Mouse (Mus musculus): ENCODE measurements at regions not wholly inside any gene's neighbourhood (a gene's known extent, or its start where the extent isn't known, plus 50 kb on each side); places are given as distances from the start of the nearest gene placed in this dataset.

DNA sequence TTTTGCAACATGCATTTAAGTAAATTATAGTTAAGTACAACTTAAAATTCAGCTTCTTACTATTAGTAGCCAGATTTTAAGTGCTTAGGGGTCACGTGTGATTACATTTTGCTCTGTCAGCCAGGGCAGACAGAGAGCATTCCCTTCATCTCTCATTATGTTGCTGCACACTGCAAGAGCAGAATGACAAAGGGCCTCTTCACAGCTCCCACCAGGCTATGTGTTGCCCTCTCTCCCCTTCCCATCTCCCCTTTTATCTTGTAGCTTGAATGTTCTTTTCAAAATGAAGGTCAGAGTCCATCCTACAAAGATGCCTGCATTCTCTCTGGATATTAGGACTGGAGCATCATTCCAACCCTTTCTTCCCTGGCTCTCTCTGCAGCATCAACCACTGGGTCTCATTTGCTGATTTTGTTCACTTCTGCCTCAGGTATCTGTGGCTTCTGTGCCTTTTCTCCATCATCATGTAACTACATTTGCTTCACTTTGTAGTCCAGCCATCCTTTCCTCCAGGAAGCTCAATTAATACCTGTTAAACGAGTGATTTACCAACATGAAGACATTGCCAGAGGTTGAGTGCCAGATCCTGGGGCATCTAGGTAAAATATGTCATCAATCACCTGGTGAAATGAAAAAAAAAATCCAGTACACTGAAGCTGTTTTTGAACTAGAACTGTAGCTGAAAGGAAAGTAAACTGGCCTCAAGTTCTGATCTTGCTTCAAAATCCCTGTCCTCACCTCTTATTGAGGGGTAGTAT lies 571.6 kb downstream of the Btbd3 start:
- no peak for DNase-seq

DNA sequence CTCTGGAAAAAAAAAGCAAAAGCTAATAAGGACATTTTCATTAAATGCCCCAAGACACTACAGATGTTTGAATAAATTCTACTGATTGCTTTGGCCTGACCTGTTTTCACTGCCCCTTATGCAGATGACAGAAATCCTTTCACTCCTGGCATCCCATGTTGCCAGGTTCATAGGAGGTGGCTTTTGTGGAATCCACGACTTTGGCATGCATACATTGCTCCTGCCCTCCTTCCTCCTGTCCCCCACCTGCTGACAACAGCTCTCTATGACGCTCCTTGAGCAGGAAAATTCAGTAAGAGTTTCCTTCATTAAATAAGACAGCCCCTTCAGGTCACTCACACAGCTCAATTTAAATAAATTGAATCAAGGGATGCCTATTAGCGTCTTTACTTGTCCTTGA lies 582.5 kb downstream of the Btbd3 start:
- DNase-seq, result no peak

DNA sequence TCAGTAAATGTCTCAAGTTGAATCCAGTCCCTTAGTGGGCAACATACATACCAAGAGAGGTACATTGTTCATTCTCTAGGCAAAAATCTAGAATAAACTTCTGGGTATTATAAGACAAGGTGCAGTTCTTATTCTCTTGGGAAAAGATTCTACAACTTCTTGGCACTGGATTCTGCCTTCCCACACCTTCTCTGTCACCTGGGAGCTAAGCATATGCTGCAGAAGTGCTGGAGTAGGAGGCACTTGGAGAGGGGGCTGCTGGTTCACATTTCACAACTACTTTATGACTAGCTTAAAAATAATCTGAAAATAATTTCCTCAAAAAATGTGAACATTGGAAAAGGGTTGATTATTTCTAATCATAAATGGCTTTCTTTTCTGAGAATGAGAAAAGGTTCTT lies 602.8 kb downstream of the Btbd3 start:
- no peak for DNase-seq

DNA sequence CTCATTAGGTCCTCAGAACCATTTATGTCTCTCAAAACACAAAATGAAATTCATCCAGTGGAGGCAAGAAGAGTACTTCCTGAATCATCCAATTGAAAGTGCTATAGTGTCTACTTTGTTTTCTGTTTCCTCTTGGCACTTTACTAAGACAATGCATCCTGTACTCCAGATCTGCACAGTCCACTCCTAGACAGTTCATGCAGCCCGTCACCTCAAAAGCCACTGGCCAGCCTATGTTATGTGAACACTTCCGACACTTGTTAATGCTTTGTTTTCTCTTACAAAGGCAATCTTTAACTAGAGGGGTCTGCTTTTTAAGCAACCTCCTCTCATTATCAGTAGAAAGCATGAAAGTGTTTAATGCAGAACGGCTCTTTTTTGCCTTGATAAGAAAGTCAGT lies 597.1 kb upstream of the Sptlc3 start:
- no peak for DNase-seq

DNA sequence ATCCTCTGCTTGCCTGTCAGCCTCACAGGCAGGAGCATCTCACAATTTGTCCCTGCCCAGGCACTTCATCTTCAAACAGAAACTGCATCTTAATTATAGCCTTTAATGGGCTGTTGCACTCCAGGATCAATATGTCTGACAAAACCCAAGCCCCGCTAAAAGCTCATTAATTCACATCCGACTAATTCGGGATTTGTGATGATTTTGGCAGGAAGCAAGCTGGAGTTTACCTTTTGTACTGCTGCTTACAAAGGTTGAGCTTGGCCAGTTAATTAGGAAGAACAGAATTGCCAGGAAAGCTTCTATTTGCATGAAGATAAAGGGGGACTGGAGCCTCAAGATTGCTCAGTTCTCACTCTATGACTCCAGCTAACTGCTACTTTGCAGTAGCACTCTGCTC lies 596.6 kb upstream of the Sptlc3 start:
- DNase-seq, result no peak

DNA sequence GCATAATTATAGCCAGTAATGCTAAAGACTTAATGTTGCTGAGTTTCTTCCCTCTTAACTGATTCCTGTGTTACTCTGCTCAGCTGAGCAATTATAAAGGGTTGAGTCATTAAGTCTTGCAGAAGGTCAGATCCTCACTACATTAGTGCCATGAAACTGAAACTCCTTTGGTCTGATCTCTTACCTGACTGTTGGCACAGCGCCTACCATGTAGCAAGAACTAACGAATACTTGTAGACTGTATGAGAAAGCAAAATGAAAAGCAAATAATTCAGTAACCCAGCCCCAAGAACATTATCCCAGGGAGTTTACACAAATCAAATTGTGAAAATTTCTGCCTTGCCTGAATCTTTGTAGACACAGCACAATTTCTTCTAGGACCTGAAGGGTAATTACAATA lies 556.5 kb upstream of the Sptlc3 start:
- no peak for DNase-seq

DNA sequence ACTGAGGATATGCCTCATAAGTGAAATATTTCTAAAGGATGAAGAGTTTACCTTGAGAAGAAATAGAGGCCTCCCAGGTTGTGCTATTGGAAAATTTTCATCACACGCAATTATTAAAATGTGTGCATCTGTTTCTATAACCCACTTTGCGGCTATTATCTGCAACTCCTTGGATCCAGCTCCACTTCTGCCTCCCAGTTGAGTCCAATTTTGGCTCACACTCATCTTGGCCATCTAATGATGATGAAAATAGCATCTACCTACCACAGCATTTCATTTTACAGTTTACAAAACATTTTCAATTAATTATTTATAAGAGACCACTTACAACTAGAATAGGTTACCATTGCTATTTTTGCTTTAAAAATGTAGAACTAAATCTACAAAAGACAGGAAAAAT lies 554.3 kb upstream of the Sptlc3 start:
- no peak for DNase-seq

DNA sequence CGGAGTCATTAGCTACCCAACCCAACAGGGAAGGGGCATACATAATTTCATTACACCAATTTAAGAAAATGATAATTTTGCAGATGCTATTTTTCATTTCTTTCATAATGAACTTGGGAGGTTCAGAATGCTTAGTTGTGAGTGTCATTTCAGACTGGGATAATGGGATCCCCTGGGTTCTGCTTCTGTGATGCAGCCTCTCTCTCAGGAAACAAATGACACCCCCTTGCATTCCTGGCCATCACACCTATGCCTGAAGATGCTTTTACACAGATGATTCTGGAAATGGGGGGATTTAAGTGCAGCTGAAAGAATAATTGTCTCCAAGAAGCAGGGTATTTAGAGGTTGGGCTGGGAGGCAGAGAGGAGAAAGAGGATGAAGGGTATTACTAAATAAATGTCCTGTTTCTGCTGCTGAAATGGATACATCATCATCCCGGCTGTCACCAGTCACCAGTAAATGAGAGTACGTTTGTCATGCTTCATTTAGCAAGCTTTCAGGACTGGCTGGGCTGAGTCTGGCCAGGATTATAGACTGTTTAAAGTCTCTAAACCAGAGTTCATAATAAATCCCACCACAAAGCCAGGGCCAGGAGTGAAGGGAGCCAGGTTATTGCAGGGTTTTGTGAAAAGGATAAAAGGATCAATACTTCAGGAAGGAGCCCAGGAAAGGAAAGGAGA lies 527.5 kb upstream of the Sptlc3 start:
- no peak for DNase-seq

DNA sequence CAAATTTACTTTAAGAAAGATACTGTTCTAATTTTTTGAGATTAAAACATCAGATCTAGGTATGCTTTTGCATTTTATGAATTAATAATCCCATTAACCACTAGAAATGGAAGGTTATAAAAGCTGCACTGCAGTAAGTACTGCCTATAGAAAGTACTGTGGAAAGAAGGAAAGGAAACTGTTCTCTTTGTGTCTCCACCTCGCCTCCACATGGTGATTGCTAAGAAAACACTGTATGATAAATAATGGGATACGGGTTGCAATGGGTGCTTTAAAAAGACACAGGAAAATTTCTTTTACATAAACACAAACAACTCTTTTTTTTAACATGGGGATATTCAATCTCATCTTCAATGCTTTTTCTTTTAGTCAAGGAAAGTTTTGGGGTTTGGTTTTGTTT lies 519.2 kb upstream of the Sptlc3 start:
- no peak for DNase-seq

DNA sequence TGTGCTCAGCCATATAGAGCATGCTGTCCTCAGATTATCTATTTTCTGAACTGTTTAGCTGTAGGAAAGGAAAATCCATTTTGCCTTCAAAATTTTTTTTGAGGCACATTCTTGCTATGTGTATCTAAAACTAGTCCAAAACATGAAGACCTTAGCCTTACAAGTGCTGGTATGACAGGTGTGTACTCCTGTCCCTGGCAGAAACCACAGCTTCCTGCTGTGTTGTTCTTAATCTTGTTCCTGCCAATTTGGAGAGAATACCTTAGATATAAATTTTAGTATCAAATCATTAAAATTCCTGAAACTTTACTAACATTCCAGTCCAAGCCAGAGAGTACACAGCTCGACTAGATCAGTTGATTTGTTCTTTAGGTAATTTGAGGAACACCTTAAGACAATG lies 503.7 kb upstream of the Sptlc3 start:
- no peak for DNase-seq

DNA sequence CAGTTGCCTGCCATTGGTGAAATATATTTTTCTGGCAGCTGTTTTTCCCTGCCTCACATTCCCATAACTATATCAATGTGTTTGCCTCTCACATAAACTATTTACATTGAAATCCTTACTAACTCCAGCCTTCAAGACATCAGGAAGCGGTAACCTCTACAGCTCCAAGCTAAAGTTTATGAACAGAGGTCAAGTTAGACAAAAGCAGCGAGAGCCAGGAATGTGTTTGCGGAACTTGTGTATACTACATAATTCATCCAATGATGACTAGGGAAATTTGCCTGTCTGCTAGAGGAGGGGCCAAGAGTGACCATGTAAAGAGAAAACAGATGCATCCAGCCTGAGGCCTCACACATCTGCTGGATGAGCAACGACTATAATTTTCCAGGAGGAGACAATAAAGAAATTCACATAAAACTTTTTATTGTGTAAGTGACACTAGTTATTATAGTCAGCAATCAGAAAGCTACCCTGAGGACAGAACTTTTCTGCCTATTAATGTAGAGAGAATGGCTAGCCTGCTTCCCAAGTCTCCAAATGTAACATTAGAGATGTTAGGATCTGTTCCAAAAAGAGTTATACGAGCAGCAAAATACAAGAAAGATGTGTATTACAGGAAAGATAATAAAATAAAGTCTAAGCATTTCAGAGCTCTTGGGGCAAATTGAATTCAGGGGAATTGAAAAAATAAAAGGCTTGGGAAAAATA lies 461.5 kb upstream of the Sptlc3 start:
- DNase-seq, result no peak

DNA sequence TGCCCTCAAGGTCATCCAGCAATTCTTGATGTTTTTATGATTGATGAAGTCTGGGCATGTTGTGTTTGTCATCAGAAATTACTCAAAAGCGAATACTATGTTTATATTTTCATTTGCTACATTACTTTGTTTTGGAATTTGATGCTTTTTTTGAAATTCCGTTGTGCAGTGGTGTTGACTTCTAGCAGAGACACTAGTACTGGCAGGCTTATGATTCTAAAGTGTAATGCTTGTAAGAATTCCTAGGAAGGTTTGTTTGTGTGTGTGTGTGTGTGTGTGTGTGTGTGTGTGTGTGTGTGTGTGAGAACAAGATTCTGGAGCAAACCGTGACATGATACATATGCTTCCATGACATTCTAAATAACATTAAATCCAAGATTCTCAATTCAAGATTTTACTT lies 458.9 kb upstream of the Sptlc3 start:
- DNase-seq, result no peak

DNA sequence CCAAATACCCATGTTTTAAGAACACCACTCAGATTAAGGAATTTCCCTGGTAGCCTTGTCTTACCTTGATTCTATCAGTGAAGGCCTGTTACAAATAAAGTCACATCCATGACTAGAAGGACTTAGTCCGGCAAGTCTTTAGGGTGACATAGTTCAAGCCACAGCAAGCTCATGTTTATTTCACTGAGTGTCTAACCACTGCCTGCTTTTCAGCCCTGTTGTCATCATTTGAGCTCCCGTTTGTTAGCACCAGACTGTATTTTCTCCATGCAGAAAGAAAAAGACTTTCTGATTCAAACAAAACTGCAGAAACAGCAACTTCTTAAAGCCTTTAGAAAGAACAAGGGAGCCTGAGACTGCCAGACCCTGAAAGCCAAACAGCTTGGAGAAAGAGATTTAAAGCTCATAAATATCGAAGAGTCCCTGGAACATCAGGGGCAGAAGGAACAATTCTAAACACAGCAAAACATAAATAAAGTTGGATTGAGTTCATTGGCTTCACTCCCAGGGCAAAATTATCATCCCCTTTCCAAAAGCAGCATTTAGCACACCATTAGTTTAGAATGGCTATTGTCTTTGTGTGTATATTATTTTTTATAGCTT lies 451.9 kb upstream of the Sptlc3 start:
- DNase-seq, result no peak

DNA sequence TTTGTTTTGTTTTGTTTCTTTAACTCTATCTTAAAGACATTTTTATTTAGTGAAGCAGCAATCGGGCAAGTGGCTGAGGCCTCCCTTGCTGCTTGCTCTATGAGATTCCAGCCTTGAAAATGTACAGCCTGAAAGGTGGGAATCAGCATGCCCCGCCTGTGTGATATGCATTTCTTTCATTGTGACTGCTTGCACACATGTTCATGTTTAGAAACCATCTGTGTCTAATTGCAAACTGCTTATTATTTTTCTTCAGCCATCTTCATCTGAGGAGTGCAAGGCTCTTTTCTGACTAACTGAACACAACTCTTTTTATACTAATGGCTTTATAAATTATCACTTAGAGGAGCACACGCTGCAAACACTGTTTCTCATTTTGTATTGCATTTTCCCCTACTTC lies 449.0 kb upstream of the Sptlc3 start:
- no peak for DNase-seq

DNA sequence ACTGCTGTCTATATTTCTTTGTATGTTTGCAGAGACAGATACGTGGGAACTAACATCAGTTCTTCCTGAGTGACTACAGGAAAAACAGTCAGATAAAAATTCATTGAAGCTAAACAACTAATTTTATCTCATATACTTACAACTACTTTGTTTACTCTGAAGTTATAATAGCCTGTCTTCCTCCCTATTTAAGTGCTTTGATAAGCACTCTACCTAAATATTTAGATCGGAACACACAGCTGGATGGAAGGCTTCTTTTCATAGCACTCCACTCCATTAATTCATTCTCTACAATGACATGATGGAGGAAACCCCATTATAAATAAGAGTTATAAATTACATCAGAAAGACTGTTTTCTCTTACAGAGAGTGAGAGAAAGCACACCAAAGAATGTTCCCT lies 438.5 kb upstream of the Sptlc3 start:
- DNase-seq, result no peak

DNA sequence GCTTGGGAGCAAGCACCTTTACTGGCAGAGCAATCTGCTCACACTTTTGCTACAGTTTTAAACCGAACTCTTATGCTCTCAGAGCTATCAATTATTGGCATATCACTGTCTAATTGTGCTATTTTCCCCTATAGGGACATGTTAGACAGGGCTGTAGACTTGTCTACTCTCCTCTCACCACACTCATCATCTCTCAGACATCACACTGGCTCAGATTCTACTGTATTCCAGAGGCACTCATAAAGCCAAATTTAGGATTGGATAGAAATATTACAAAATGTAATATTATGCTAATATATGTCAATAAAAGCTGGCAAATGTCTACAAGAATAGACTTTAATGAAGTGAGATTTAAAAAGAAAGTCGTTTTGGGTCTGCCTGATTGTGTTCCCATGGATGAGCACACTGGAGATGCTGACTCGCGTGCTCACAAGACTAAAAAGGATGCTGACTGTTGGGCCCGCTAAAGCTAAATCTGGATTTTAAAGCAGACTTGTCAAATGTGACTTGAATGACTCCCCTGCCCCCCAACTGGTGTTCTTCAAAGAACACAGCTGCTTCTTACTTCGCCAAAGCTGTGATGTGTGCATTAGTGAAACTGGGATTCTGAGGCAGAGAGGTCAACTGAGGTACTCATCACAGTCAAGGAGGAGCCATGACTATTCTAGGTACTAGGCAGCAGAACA lies 424.3 kb upstream of the Sptlc3 start:
- no peak for DNase-seq

DNA sequence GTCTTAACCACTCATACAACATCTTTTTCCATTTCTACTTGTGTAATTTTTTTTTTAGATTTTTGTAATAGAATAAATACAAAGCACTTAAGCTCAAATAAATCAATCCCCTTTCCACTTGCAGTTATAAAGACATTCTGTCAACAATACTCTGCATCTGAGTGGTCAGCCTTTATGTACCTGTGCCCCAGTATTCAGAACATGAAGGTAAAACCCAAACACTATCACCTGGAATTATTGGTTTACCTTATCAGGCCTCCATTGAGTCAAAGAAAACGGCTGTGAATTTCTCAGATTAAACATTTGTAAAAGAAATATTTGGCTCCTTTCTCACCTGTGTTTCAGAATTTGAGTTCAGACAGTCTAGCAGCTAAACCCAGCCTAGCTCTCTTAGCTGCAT lies 422.0 kb upstream of the Sptlc3 start:
- no peak for DNase-seq

DNA sequence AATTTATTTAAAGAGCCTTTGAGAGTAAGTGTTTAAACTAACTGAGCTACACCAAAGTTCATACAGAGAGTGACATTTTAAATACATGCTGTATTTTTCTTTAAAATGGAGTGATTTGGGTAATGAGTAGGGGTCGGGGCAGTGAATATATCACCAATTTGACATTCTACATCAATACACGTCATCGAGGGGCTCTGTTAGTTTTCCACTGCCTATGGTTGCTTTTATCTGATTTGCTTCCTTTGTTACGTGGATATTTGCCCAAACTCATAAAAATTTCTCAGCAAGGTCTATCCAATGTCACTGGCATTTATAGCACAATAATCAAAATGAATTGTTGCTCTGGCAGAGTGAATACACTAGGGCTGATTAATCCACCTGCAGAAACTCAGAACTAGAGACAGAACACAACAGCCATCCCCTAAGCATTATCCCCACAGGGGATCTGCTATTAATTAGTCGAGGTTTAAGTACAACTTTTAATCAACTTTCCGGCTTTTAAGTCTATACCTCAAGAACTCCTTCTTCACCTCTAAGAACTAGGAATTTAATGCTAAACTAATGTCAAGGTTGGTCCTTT lies 400.1 kb upstream of the Sptlc3 start:
- no peak for DNase-seq

DNA sequence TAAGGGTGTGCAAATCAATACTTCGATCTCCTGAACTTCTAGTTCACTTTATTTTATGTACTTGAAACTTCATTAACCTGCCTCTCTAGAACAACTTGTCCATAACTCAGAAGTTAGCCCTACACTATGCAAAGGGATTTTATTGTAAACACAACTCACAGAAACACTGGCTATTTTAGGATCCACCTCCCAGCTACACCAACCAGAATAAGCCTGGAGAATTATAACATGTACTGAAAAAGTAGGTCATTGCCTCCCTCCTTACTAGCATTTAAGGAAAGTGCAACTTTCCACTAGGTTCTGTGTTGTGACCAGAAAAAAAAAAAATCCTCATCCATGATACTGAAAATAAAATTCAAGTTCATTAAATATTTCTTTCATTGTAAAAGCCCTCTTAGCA lies 382.0 kb upstream of the Sptlc3 start:
- no peak for DNase-seq

DNA sequence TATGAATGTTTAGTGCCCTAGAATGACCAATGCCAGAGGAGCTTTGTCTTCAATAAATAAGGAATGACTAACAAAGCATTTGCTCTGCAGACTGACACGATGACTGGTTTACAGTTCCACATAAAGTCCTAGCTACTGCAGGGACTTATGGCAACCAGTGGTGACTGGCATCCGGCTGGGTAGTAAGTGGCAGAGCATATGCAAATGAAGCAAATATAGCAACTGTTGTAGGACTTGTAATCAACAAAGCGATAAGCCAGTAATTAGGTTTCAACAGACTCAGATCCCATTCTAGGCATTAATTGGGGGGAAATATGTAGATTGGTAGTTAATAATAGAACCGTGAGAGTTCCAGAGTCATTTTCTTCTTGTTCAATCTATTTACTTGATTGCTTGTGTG lies 379.2 kb upstream of the Sptlc3 start:
- no peak for DNase-seq

DNA sequence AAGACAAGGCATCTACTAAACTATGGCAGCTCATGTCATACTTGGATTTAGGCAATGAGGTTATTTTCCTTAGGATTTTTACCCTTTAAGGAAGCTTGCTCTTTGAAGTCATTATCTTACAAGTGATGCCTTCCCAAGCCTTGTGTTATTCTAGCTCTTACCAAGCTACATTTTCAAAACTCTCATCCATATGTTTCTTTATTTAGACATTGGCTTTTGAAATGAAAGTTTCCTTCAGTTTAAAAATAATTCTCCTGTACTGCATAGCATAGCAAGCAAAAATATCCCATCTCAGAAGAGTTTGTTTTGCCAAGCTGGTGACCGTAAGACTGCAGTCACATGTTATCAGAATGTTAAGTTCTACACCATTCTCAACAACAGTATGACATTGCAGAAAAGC lies 372.8 kb upstream of the Sptlc3 start:
- DNase-seq, result no peak

DNA sequence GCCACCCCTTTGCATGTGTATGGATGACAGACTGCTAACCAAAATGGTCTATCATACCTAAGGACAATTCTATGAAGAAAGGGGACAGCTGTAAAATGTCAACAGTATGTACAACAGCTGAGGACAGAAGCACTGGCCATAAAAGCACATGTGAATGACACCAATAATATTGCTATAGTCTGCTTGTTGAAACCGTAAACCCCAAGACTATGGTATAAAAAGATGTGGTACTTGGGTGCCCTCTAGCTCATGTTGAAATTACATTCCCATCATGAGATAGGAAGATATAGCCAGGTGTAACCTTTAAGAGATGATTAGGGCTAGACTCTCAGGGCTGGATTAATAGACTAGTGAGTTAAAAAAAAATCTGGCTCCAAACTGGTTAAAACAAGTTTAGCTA lies 361.6 kb upstream of the Sptlc3 start:
- no peak for DNase-seq

DNA sequence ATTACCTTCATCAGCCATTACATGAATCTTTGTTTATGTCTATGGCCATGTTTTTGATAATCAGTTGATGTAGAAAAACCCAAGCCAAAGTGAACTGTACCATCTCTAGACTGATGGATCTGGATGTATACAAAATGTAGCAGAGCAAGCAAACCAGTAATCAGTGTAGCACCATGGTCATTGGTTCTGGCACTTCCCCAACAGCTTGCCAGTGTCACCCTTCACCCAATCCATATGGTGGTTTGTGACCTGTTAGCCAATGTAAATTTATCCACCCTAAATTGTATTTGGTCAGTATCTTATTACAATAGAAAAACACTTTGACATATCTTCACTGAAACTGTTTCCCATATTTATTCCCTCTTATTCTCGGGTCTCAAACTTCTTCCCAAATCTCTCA lies 346.7 kb upstream of the Sptlc3 start:
- DNase-seq, result no peak

All from right cerebral cortex, postnatal 14 days (tissue).